Mouse (Mus musculus): Measurements from ENCODE around the gene Aldh9a1.

GRCm38 (mm10) chr1:167405237-167405636, 55.4 kb downstream of the Aldh9a1 start:
- no peak for TF ChIP-seq CTCF (IDR thresholded peaks at IDR 0.05; ENCODE audit: low read depth)
- TF ChIP-seq EP300 (IDR thresholded peaks at IDR 0.05; ENCODE audit: low read depth), result no peak

All from liver, postnatal 0 days (tissue).